Mouse (Mus musculus) neural tube, embryonic 13.5 days (tissue): ENCODE results near the gene Gm3373. TPM values are rescaled to one million over a fixed set of nuclear protein-coding genes. Genes with fewer than 3 reads are reported as not detected.
"Not testable (repeated sequence)": the region's sequence is repeated elsewhere in the genome, so short reads cannot be mapped to it uniquely, and the experiment has no call there.

Source experiments
- ATAC-seq: fragments of 200-750 bp; cut with Nextera tagmentation; 2 replicates; pipeline ENCODE4 v1.8.0; 2017; ENCODE audit warnings: low read depth, mild to moderate bottlenecking, moderate TSS enrichment, moderate library complexity
- H3K27ac ChIP-seq: fragments of 300-500 bp; sonication (generic); replicated peaks from 2 replicates; pipeline ENCODE4 v1.5.1; 2015; ENCODE audit warnings: moderate library complexity, mild to moderate bottlenecking, inconsistent platforms
- H3K27me3 ChIP-seq: fragments of 300-500 bp; sonication (generic); 2 replicates; pipeline ENCODE4 v1.6.1; 2015; ENCODE audit warnings: mild to moderate bottlenecking, inconsistent platforms
- H3K36me3 ChIP-seq: fragments of 300-500 bp; sonication (generic); 2 replicates; pipeline ENCODE4 v1.6.1; 2015; ENCODE audit warnings: mild to moderate bottlenecking, inconsistent platforms
- H3K4me1 ChIP-seq: fragments of 300-500 bp; sonication (generic); replicated peaks from 2 replicates; pipeline ENCODE4 v1.6.1; 2015; ENCODE audit warnings: inconsistent platforms
- H3K4me2 ChIP-seq: fragments of 300-500 bp; sonication (generic); 2 replicates; pipeline ENCODE4 v1.6.1; 2015; ENCODE audit warnings: inconsistent platforms, mild to moderate bottlenecking, moderate library complexity
- H3K4me3 ChIP-seq: fragments of 300-500 bp; sonication (generic); 2 replicates; pipeline ENCODE4 v1.5.1; 2015; ENCODE audit warnings: mild to moderate bottlenecking, inconsistent platforms
- H3K9ac ChIP-seq: fragments of 300-500 bp; sonication (generic); 2 replicates; pipeline ENCODE4 v1.6.1; 2015; ENCODE audit warnings: moderate library complexity, mild to moderate bottlenecking, inconsistent platforms
- H3K9me3 ChIP-seq: fragments of 300-500 bp; sonication (generic); 2 replicates; pipeline ENCODE4 v1.6.1; 2016; ENCODE audit warnings: inconsistent platforms
- WGBS: fragments of 180-500 bp; shearing (Covaris S2); methylation state at CpG from one replicate; pipeline ENCODE4 v1.1.7; 2015; 5-methylcytosine and 5-hydroxymethylcytosine counted together
- polyA plus RNA-seq: library from polyadenylated mRNA; unstranded; fragments of >200 nt; fragmentation: Nextera tagmentation; extraction: Ambion mirVana; gene quantifications from 2 replicates; pipeline ENCODE4 v1.2.1, GENCODE M21; 2015

The Gm3373 gene
- polyA plus RNA-seq: 0.56 TPM in 1 of 2 replicates, not detected in the other

- not testable (repeated sequence) for H3K9me3 ChIP-seq, ATAC-seq, H3K4me1 ChIP-seq, H3K27me3 ChIP-seq, H3K27ac ChIP-seq, H3K4me2 ChIP-seq, H3K9ac ChIP-seq, H3K4me3 ChIP-seq, H3K36me3 ChIP-seq
- no CpG with 5 or more reads among the region's 37 CpGs for WGBS
Measured at GRCm38 (mm10) chr14:5741477-5741876, at the start of gene Gm3373. Gene Gm3373 (minus strand): TSS chr14:5741577.

GRCm38 (mm10) chr14:5687357-5687756 is 54.0 kb downstream of the Gm3373 start, which contains the start of gene Gm9603:
Gene Gm9603 (minus strand): TSS chr14:5687457.
- not testable (repeated sequence) for ATAC-seq
- WGBS: no CpG with 5 or more reads among the region's 2 CpGs

More at GRCm38 (mm10) chr14:5687357-5687756, 54.0 kb downstream of the Gm3373 start, which contains the start of gene Gm9603:
- not testable (repeated sequence) for H3K4me1 ChIP-seq, H3K9me3 ChIP-seq, H3K4me2 ChIP-seq, H3K36me3 ChIP-seq, H3K27me3 ChIP-seq, H3K9ac ChIP-seq, H3K4me3 ChIP-seq, H3K27ac ChIP-seq

Other genes starting within 250 kb of the Gm3373 start
- 11.2 and 11.7 TPM in 2 replicates for gene Gm3488, start 239.9 kb downstream of the Gm3373 start, polyA plus RNA-seq
- 0.17 TPM in 1 of 2 replicates, not detected in the other for gene Gm3532, start 203.1 kb downstream of the Gm3373 start, polyA plus RNA-seq
- gene Gm8265, start 108.5 kb downstream of the Gm3373 start, polyA plus RNA-seq: not detected in 2 replicates
- not detected in 2 replicates for gene Gm9603, start 54.1 kb downstream of the Gm3373 start, polyA plus RNA-seq
- 3.0 and 3.6 TPM in 2 replicates for gene Gm3383, start 66.4 kb upstream of the Gm3373 start, polyA plus RNA-seq
- gene Gm3424, start 88.8 kb upstream of the Gm3373 start, polyA plus RNA-seq: not detected in 2 replicates
- gene Gm8237, start 138.8 kb upstream of the Gm3373 start, polyA plus RNA-seq: 0.50 and 1.0 TPM in 2 replicates
- 2.0 and 2.5 TPM in 2 replicates for gene Gm3248, start 220.2 kb upstream of the Gm3373 start, polyA plus RNA-seq
- gene Gm3453, start 237.6 kb upstream of the Gm3373 start, polyA plus RNA-seq: not detected in 2 replicates